Mouse (Mus musculus) heart, adult 2 months (tissue): ENCODE data around the gene Snx1. TPM values are rescaled to one million over a fixed set of nuclear protein-coding genes. Genes with fewer than 3 reads are reported as not detected.

Experiments used
- DNase-seq, 2 experiments: peaks; one replicate each; pipeline ENCODE4 v3.0.0; 2021
- H3K27ac ChIP-seq: fragments of 200-600 bp; 2 replicates; pipeline ENCODE4 v1.8.1; 2022
- H3K27me3 ChIP-seq: fragments of 200-500 bp; 2 replicates; pipeline ENCODE4 v1.6.1; 2012; ENCODE audit warnings: mild to moderate bottlenecking, low read length, inconsistent platforms, mixed read lengths; ENCODE audit not compliant: control insufficient read depth, insufficient read depth
- H3K36me3 ChIP-seq: fragments of 200-500 bp; 2 replicates; pipeline ENCODE4 v1.6.1; 2012; ENCODE audit warnings: low read length, inconsistent platforms; ENCODE audit not compliant: control insufficient read depth, insufficient read depth
- H3K4me1 ChIP-seq: fragments of 200-500 bp; 2 replicates; pipeline ENCODE4 v1.6.1; 2011; ENCODE audit warnings: low read length; ENCODE audit not compliant: control insufficient read depth, insufficient read depth
- H3K4me3 ChIP-seq: fragments of 200-600 bp; 2 replicates; pipeline ENCODE4 v1.8.1; 2022
- H3K79me2 ChIP-seq: fragments of 200-500 bp; replicated peaks from 2 replicates; pipeline ENCODE4 v1.6.1; 2012; ENCODE audit warnings: mild to moderate bottlenecking, inconsistent platforms, low read length, moderate library complexity, mixed read lengths; ENCODE audit not compliant: control insufficient read depth, insufficient read depth
- H3K9ac ChIP-seq: fragments of 200-500 bp; 2 replicates; pipeline ENCODE4 v1.6.1; 2012; ENCODE audit warnings: low read depth, mild to moderate bottlenecking, control low read depth, inconsistent platforms, low read length, mixed read lengths
- CTCF ChIP-seq: fragments of 200-600 bp; IDR thresholded peaks from 2 replicates; pipeline ENCODE4 v1.8.1; 2022; ENCODE audit warnings: antibody characterized with exemption, mild to moderate bottlenecking, moderate library complexity
- EP300 ChIP-seq: fragments of 200-500 bp; IDR thresholded peaks from 2 replicates; pipeline ENCODE4 v1.6.1; 2011; ENCODE audit warnings: low read depth, low read length, control low read depth; ENCODE audit not compliant: insufficient read depth
- POLR2A ChIP-seq: fragments of 200-500 bp; IDR thresholded peaks from 2 replicates; pipeline ENCODE4 v1.6.1; 2011; ENCODE audit warnings: mild to moderate bottlenecking, low read depth, low read length, control low read depth; ENCODE audit not compliant: insufficient read depth
- WGBS: fragments of 180-500 bp; shearing (Covaris S2); methylation state at CpG from one replicate; pipeline ENCODE4 v1.1.7; 2018; 5-methylcytosine and 5-hydroxymethylcytosine counted together
- intact Hi-C: fragments of 180-260 bp; cut with DNase I; formaldehyde crosslinking; loops from one replicate; pipeline ENCODE4 v1.15.1; 2025
- polyA plus RNA-seq: library from polyadenylated mRNA; depleted of rRNA; stranded (reverse); fragments of >200 nt; gene quantifications from 2 replicates; pipeline ENCODE4 v1.2.3, GENCODE M21; 2012
- total RNA-seq, 2 experiments: library from RNA; stranded (reverse); gene quantifications; 2 replicates each; pipeline ENCODE4 v1.2.3; 2021

Gene Snx1
- total and polyA plus RNA-seq, 3 experiments = 19.2 to 27.6 (median 24.8) TPM

GRCm38 (mm10) chr9:66142265-66142664 is 15.9 kb upstream of the Snx1 start:
- no peaks in the 10 kb centered on the region for H3K27me3 ChIP-seq
- no peak overlapping the region for H3K9ac ChIP-seq
- H3K4me1 ChIP-seq = no peaks in the 10 kb centered on the region
- no peak for TF ChIP-seq CTCF
- no peak for TF ChIP-seq EP300
- no peak for TF ChIP-seq POLR2A
- no peak for DNase-seq
- 68% methylated on average over 1 of the region's 1 CpGs for WGBS
- H3K36me3 ChIP-seq = no peaks in the 10 kb centered on the region
- intact Hi-C loops = loop anchor here (5.0 to 10.0 kb wide), 3 partner anchors 235 to 293 kb away; no protein-coding TSS in a partner anchor
- no peak overlapping the region for H3K4me3 ChIP-seq
- no peak overlapping the region for H3K27ac ChIP-seq
- H3K79me2 ChIP-seq = no peaks in the 10 kb centered on the region

DNA sequence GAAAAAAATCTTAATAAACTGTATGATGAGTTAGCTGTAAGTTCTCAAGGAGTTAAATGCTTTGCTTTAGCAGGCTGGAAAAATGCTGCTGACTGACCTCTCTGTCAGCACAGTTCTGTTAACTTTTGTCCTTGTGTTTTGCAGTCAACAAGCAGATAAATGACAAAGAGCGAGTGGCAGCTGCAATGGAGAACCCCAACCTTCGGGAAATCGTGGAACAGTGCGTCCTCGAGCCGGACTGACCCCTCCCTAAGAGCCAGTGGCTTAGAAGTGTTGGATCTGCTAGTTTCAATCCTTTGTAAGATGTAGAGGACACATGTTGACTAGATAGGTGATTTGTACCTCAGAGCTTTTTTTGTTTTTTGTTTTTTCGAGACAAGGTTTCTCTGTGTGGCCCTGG is 11.8 kb upstream of the Snx1 start:
- Histone ChIP-seq H3K36me3 (no peaks in the 10 kb centered on the region), H3K79me2 (no peaks in the 10 kb centered on the region), H3K27ac (no peak overlapping the region), H3K9ac (no peak overlapping the region), H3K4me3 (no peak overlapping the region), H3K27me3 (no peaks in the 10 kb centered on the region), H3K4me1 (no peaks in the 10 kb centered on the region)
- intact Hi-C loops = no loop called here
- no peak for DNase-seq
- no peak for TF ChIP-seq POLR2A
- no peak for TF ChIP-seq EP300
- no peak for TF ChIP-seq CTCF
- WGBS = 89% methylated on average over 7 of the region's 7 CpGs

DNA sequence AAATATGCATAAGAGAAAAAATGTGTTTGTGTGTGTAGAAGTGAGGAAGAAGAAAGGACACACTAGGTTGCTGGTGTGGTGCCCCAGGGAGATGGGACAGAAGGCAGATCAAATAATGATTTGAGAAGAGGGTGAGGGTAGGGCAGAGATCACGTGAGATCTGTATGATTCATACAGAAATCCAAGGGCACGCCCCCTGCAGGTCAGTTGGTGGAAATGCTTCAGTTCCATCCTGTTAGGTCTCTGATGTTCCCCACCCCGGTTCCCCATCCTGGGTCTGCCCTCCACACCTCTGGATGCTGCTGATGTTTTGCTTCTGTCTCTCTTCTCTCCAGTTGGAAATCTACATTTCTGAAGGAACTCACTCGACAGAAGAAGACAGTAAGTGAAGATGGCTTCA is 9.6 kb upstream of the Snx1 start:
- intact Hi-C loops = no loop called here
- H3K9ac ChIP-seq = no peak overlapping the region
- H3K79me2 ChIP-seq = no peaks in the 10 kb centered on the region
- no peak overlapping the region for H3K27ac ChIP-seq
- no peaks in the 10 kb centered on the region; the same call in 1 of the 2 replicates for H3K4me1 ChIP-seq
- no peak for TF ChIP-seq EP300
- TF ChIP-seq CTCF = peak; percentile 68
- H3K27me3 ChIP-seq = no peaks in the 10 kb centered on the region
- WGBS = 47% methylated on average over 4 of the region's 4 CpGs
- DNase-seq = no peak
- H3K4me3 ChIP-seq = no peak overlapping the region
- H3K36me3 ChIP-seq = no peaks in the 10 kb centered on the region

DNA sequence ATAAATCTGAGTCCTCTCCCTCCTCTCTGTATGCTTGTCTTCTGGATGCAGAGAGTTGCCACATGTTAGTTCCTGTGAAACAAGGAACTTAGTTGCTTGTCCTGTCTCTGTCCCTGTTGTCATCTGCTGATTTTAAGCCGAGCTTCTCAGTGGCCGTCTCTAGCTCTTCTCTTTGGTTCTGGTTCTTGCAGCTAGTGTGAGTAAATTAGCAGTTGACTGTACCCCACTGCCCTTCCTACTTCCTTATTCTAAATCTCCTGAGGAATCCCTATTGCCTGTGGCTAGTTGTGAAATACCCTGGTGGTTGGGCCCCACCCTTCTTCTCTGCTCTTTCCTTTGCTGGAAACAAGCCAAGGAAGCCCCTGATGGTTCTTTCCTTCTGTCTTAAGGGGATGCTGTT is 5.1 kb upstream of the Snx1 start:
- H3K4me1 ChIP-seq = peaks cover 1% of the 10 kb centered on the region
- TF ChIP-seq CTCF = no peak
- TF ChIP-seq EP300 = no peak
- no peak for TF ChIP-seq POLR2A
- WGBS = 85% methylated on average over 2 of the region's 2 CpGs
- H3K4me3 ChIP-seq = no peak overlapping the region
- no peak overlapping the region for H3K9ac ChIP-seq
- no peaks in the 10 kb centered on the region for H3K36me3 ChIP-seq
- no peak overlapping the region for H3K27ac ChIP-seq
- intact Hi-C loops = no loop called here
- no peaks in the 10 kb centered on the region for H3K79me2 ChIP-seq
- H3K27me3 ChIP-seq = no peaks in the 10 kb centered on the region
- peak in 1 of 2 experiments; percentile 15 for DNase-seq

- peaks cover 4% of the 10 kb centered on the region for H3K4me1 ChIP-seq
- H3K4me3 ChIP-seq = no peak overlapping the region
- TF ChIP-seq EP300 = no peak
- TF ChIP-seq CTCF = no peak
- no peak for TF ChIP-seq POLR2A
- peaks cover 3% of the 10 kb centered on the region for H3K36me3 ChIP-seq
- no peaks in the 10 kb centered on the region for H3K27me3 ChIP-seq
- H3K27ac ChIP-seq = no peak overlapping the region
- H3K9ac ChIP-seq = no peak overlapping the region
- H3K79me2 ChIP-seq = no peaks in the 10 kb centered on the region
- 55% methylated on average over 4 of the region's 4 CpGs for WGBS
- no peak for DNase-seq
- intact Hi-C loops = no loop called here
Measured at GRCm38 (mm10) chr9:66127884-66128283, 1.5 kb upstream of the Snx1 start.

DNA sequence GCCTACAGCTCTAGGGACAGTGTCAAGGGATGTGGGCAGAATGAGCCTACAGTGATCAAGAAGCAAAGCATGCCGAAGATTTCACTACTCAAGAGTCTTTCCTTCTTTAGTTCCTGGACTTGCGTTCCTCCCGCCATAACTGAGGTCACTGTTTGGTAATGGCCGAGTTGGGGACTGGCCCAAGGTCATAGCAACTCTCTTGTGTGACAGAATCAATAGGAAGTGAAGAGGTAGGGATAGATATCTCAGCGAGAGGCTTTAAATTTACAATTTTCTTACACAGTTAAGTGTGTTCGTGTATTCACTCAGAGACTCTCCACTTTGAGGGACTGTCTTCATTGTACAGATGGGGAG is 783 bp upstream of the Snx1 start:
- peaks cover 4% of the 10 kb centered on the region for H3K4me1 ChIP-seq
- intact Hi-C loops = no loop called here
- 23% methylated on average over 6 of the region's 6 CpGs for WGBS
- peak overlapping the region; percentile 63 for H3K9ac ChIP-seq
- H3K27ac ChIP-seq = peak overlapping the region; percentile 85
- peak in 1 of 2 experiments; percentile 31 for DNase-seq
- TF ChIP-seq POLR2A = no peak
- TF ChIP-seq EP300 = no peak
- no peak for TF ChIP-seq CTCF
- peak overlapping the region; percentile 83 for H3K4me3 ChIP-seq
- no peaks in the 10 kb centered on the region for H3K79me2 ChIP-seq
- peaks cover 3% of the 10 kb centered on the region for H3K36me3 ChIP-seq
- H3K27me3 ChIP-seq = no peaks in the 10 kb centered on the region
